Mouse (Mus musculus): ENCODE results near the gene Ralgps2. TPM values are rescaled to one million over a fixed set of nuclear protein-coding genes. Genes with fewer than 3 reads are reported as not detected.

Gene Ralgps2
- total RNA-seq (2014; rRNA removed) (68.8 and 87.0 TPM in 2 replicates), polyA plus RNA-seq (2015; fragmentation: Nextera tagmentation; extraction: Ambion mirVana) (58.2 and 70.4 TPM in 2 replicates)

GRCm38 (mm10) chr1:156939251-156940141, at the start of gene Ralgps2:
Ralgps2 (minus strand) TSS chr1:156939626.
- Histone ChIP-seq H3K4me2 (ENCODE audit: low read depth, low read length, poor library complexity, severe bottlenecking) (peak within 1 kb of the TSS; percentile 80), H3K9ac (replicated peaks; ENCODE audit: low read length, poor library complexity, severe bottlenecking) (peak within 1 kb of the TSS; percentile 98), H3K27ac (ENCODE audit: low read depth, low read length) (peak within 1 kb of the TSS; percentile 95), H3K36me3 (ENCODE audit: insufficient read depth, low read length) (no peaks in the 10 kb centered on the region), H3K9me3 (ENCODE audit: low read length) (no peaks in the 10 kb centered on the region), H3K4me1 (ENCODE audit: insufficient read depth, low read length) (peaks cover 3% of the 10 kb centered on the region; the same call in 1 of the 2 replicates), H3K4me3 (ENCODE audit: low read depth, low read length) (peak within 1 kb of the TSS; percentile 98), H3K27me3 (ENCODE audit: insufficient read depth, low read length) (no peaks in the 10 kb centered on the region)
- under 1% methylated on average over 54 of the region's 124 CpGs for WGBS
- no peak for TF ChIP-seq CTCF (IDR thresholded peaks at IDR 0.05)
- DNase-seq (ENCODE audit: low spot score) = peak; percentile 73
- ATAC-seq (ENCODE audit: low FRiP score) = peak; percentile 84

- WGBS = 90% methylated on average over 3 of the region's 3 CpGs
Measured at GRCm38 (mm10) chr1:156987576-156987975, 48.1 kb upstream of the Ralgps2 start.

GRCm38 (mm10) chr1:156986641-156987345, 47.4 kb upstream of the Ralgps2 start:
- no peak overlapping the region for H3K4me2 ChIP-seq (ENCODE audit: low read depth, low read length, poor library complexity, severe bottlenecking)
- ATAC-seq (ENCODE audit: low FRiP score) = no peak
- no peak overlapping the region for H3K27ac ChIP-seq (ENCODE audit: low read depth, low read length)

More at GRCm38 (mm10) chr1:156987576-156987975, 48.1 kb upstream of the Ralgps2 start:
- Histone ChIP-seq H3K4me2 (ENCODE audit: low read depth, low read length, poor library complexity, severe bottlenecking) (no peak overlapping the region), H3K9me3 (ENCODE audit: low read length) (no peaks in the 10 kb centered on the region), H3K36me3 (ENCODE audit: insufficient read depth, low read length) (no peaks in the 10 kb centered on the region), H3K27ac (ENCODE audit: low read depth, low read length) (no peak overlapping the region), H3K4me3 (ENCODE audit: low read depth, low read length) (no peak overlapping the region), H3K27me3 (ENCODE audit: insufficient read depth, low read length) (no peaks in the 10 kb centered on the region), H3K9ac (replicated peaks; ENCODE audit: low read length, poor library complexity, severe bottlenecking) (no peak overlapping the region), H3K4me1 (ENCODE audit: insufficient read depth, low read length) (0 out of 2 replicates have a peak, but pooled peaks cover 7% of the 10 kb centered on the region)
- no peak for TF ChIP-seq CTCF (IDR thresholded peaks at IDR 0.05)
- DNase-seq (ENCODE audit: low spot score) (no peak), ATAC-seq (ENCODE audit: low FRiP score) (no peak)

GRCm38 (mm10) chr1:156985657-156986640, 46.5 kb upstream of the Ralgps2 start:
- no peak for TF ChIP-seq CTCF (IDR thresholded peaks at IDR 0.05)
- H3K27ac ChIP-seq (ENCODE audit: low read depth, low read length) = no peak overlapping the region
- WGBS = 46% methylated on average over 6 of the region's 6 CpGs
- H3K36me3 ChIP-seq (ENCODE audit: insufficient read depth, low read length) = no peaks in the 10 kb centered on the region
- no peak overlapping the region for H3K4me2 ChIP-seq (ENCODE audit: low read depth, low read length, poor library complexity, severe bottlenecking)
- H3K9ac ChIP-seq (replicated peaks; ENCODE audit: low read length, poor library complexity, severe bottlenecking) = no peak overlapping the region
- ATAC-seq (ENCODE audit: low FRiP score) = no peak
- DNase-seq (ENCODE audit: low spot score) = no peak
- no peaks in the 10 kb centered on the region for H3K9me3 ChIP-seq (ENCODE audit: low read length)
- no peaks in the 10 kb centered on the region for H3K27me3 ChIP-seq (ENCODE audit: insufficient read depth, low read length)
- H3K4me3 ChIP-seq (ENCODE audit: low read depth, low read length) = no peak overlapping the region
- 0 out of 2 replicates have a peak, but pooled peaks cover 7% of the 10 kb centered on the region for H3K4me1 ChIP-seq (ENCODE audit: insufficient read depth, low read length)

More at GRCm38 (mm10) chr1:156986641-156987345, 47.4 kb upstream of the Ralgps2 start:
- Histone ChIP-seq H3K4me3 (ENCODE audit: low read depth, low read length) (no peak overlapping the region), H3K36me3 (ENCODE audit: insufficient read depth, low read length) (no peaks in the 10 kb centered on the region), H3K27me3 (ENCODE audit: insufficient read depth, low read length) (no peaks in the 10 kb centered on the region), H3K9ac (replicated peaks; ENCODE audit: low read length, poor library complexity, severe bottlenecking) (no peak overlapping the region), H3K4me1 (ENCODE audit: insufficient read depth, low read length) (0 out of 2 replicates have a peak, but pooled peaks cover 7% of the 10 kb centered on the region), H3K9me3 (ENCODE audit: low read length) (no peaks in the 10 kb centered on the region)
- no peak for TF ChIP-seq CTCF (IDR thresholded peaks at IDR 0.05)
- DNase-seq (ENCODE audit: low spot score) = no peak
- 86% methylated on average over 6 of the region's 6 CpGs for WGBS

All from midbrain, postnatal 0 days (tissue).